Mouse (Mus musculus): Measurements from ENCODE around the gene Sigirr. TPM values are rescaled to one million over a fixed set of nuclear protein-coding genes. Genes with fewer than 3 reads are reported as not detected.

The Sigirr gene
- polyA plus RNA-seq, 1 experiment from 2014 or later: 24.7 TPM

GRCm38 (mm10) chr7:141123517-141123856, 23.1 kb upstream of the Sigirr start:
- Histone ChIP-seq H3K4me1 (peaks cover 12% of the 10 kb centered on the region), H3K27me3 (no peaks in the 10 kb centered on the region), H3K36me3 (no peaks in the 10 kb centered on the region), H3K4me3 (replicated peaks) (peak overlapping the region; percentile 57), H3K9me3 (replicated peaks) (no peaks in the 10 kb centered on the region), H3K27ac (peak overlapping the region; percentile 92), H3K9ac (peak overlapping the region; percentile 69), H3K4me2 (peak overlapping the region; percentile 76)
- 1% methylated on average over 15 of the region's 15 CpGs for WGBS
- ATAC-seq (replicated peaks; ENCODE audit: low FRiP score): no peak

GRCm38 (mm10) chr7:141122689-141123516, 22.5 kb upstream of the Sigirr start:
- Histone ChIP-seq H3K4me2 (peak overlapping the region; percentile 76), H3K4me3 (replicated peaks) (peak overlapping the region; percentile 57), H3K27me3 (no peaks in the 10 kb centered on the region), H3K4me1 (peaks cover 14% of the 10 kb centered on the region), H3K27ac (peak overlapping the region; percentile 92), H3K9ac (peak overlapping the region; percentile 69), H3K36me3 (no peaks in the 10 kb centered on the region), H3K9me3 (replicated peaks) (no peaks in the 10 kb centered on the region)
- 1% methylated on average over 29 of the region's 29 CpGs for WGBS
- ATAC-seq (replicated peaks; ENCODE audit: low FRiP score): peak; percentile 99

- no peaks in the 10 kb centered on the region for H3K9me3 ChIP-seq (replicated peaks)
- peak within 1 kb of the TSS; percentile 57 for H3K4me3 ChIP-seq (replicated peaks)
- peak within 1 kb of the TSS; percentile 92 for H3K27ac ChIP-seq
- ATAC-seq (replicated peaks; ENCODE audit: low FRiP score): no peak
- H3K36me3 ChIP-seq: no peaks in the 10 kb centered on the region
- H3K4me2 ChIP-seq: peak within 1 kb of the TSS; percentile 76
- H3K9ac ChIP-seq: peak within 1 kb of the TSS; percentile 69
- H3K4me1 ChIP-seq: peaks cover 14% of the 10 kb centered on the region
- 0 out of 2 replicates have a peak, but pooled peaks cover 4% of the 10 kb centered on the region for H3K27me3 ChIP-seq
- WGBS: 44% methylated on average over 14 of the region's 14 CpGs
These were observed 21.9 kb upstream of the Sigirr start, which contains the start of gene Ptdss2 for GRCm38 (mm10) chr7:141122245-141122644. Ptdss2 (plus strand) TSS chr7:141122382.

GRCm38 (mm10) chr7:141121051-141121531, 20.7 kb upstream of the Sigirr start:
- H3K4me3 ChIP-seq (replicated peaks): no peak overlapping the region
- ATAC-seq (replicated peaks; ENCODE audit: low FRiP score): no peak
- peaks cover 14% of the 10 kb centered on the region for H3K4me1 ChIP-seq
- 0 out of 2 replicates have a peak overlapping the region, but pooled peaks have one; percentile 22 for H3K27ac ChIP-seq
- no peak overlapping the region for H3K9ac ChIP-seq
- no peak overlapping the region for H3K4me2 ChIP-seq
- no peaks in the 10 kb centered on the region for H3K9me3 ChIP-seq (replicated peaks)
- WGBS: 77% methylated on average over 5 of the region's 5 CpGs
- no peaks in the 10 kb centered on the region for H3K36me3 ChIP-seq
- H3K27me3 ChIP-seq: 0 out of 2 replicates have a peak, but pooled peaks cover 4% of the 10 kb centered on the region

GRCm38 (mm10) chr7:141120605-141121004, 20.2 kb upstream of the Sigirr start:
- Histone ChIP-seq H3K27me3 (0 out of 2 replicates have a peak, but pooled peaks cover 4% of the 10 kb centered on the region), H3K4me1 (peaks cover 14% of the 10 kb centered on the region), H3K4me2 (no peak overlapping the region), H3K4me3 (replicated peaks) (no peak overlapping the region), H3K9ac (no peak overlapping the region), H3K36me3 (no peaks in the 10 kb centered on the region), H3K9me3 (replicated peaks) (no peaks in the 10 kb centered on the region), H3K27ac (0 out of 2 replicates have a peak overlapping the region, but pooled peaks have one; percentile 22)
- WGBS: 76% methylated on average over 3 of the region's 3 CpGs
- ATAC-seq (replicated peaks; ENCODE audit: low FRiP score): no peak

GRCm38 (mm10) chr7:141119487-141119886, 19.1 kb upstream of the Sigirr start:
- no peak for ATAC-seq (replicated peaks; ENCODE audit: low FRiP score)
- Histone ChIP-seq H3K4me1 (peaks cover 14% of the 10 kb centered on the region), H3K9me3 (replicated peaks) (no peaks in the 10 kb centered on the region), H3K27ac (no peak overlapping the region), H3K27me3 (0 out of 2 replicates have a peak, but pooled peaks cover 4% of the 10 kb centered on the region), H3K4me3 (replicated peaks) (no peak overlapping the region), H3K9ac (no peak overlapping the region), H3K36me3 (no peaks in the 10 kb centered on the region), H3K4me2 (no peak overlapping the region)
- WGBS: 73% methylated on average over 3 of the region's 3 CpGs

GRCm38 (mm10) chr7:141117636-141118035, 17.3 kb upstream of the Sigirr start, which contains the start of gene Ano9:
Ano9 (minus strand) TSS chr7:141117806.
- peak; percentile 53 for ATAC-seq (replicated peaks; ENCODE audit: low FRiP score)
- Histone ChIP-seq H3K36me3 (no peaks in the 10 kb centered on the region), H3K9ac (peak within 1 kb of the TSS; percentile 25), H3K4me1 (peaks cover 8% of the 10 kb centered on the region), H3K27ac (no peak within 1 kb of the TSS), H3K9me3 (replicated peaks) (no peaks in the 10 kb centered on the region), H3K27me3 (0 out of 2 replicates have a peak, but pooled peaks cover 4% of the 10 kb centered on the region), H3K4me3 (replicated peaks) (peak within 1 kb of the TSS; percentile 21), H3K4me2 (peak within 1 kb of the TSS; percentile 50)
- WGBS: 13% methylated on average over 9 of the region's 9 CpGs

GRCm38 (mm10) chr7:141115874-141116273, 15.5 kb upstream of the Sigirr start:
- no peak overlapping the region for H3K4me3 ChIP-seq (replicated peaks)
- no peak overlapping the region for H3K27ac ChIP-seq
- no peaks in the 10 kb centered on the region for H3K36me3 ChIP-seq
- H3K9me3 ChIP-seq (replicated peaks): no peaks in the 10 kb centered on the region
- 0 out of 2 replicates have a peak, but pooled peaks cover 4% of the 10 kb centered on the region for H3K27me3 ChIP-seq
- WGBS: 84% methylated on average over 9 of the region's 9 CpGs
- no peak overlapping the region for H3K4me2 ChIP-seq
- H3K4me1 ChIP-seq: 0 out of 2 replicates have a peak, but pooled peaks cover 2% of the 10 kb centered on the region
- no peak overlapping the region for H3K9ac ChIP-seq
- no peak for ATAC-seq (replicated peaks; ENCODE audit: low FRiP score)

GRCm38 (mm10) chr7:141103161-141103560, 2.8 kb upstream of the Sigirr start:
- no peak overlapping the region for H3K4me2 ChIP-seq
- H3K36me3 ChIP-seq: no peaks in the 10 kb centered on the region
- H3K27ac ChIP-seq: no peak overlapping the region
- peaks cover 12% of the 10 kb centered on the region for H3K4me1 ChIP-seq
- peaks cover 29% of the 10 kb centered on the region for H3K27me3 ChIP-seq
- H3K9me3 ChIP-seq (replicated peaks): no peaks in the 10 kb centered on the region
- ATAC-seq (replicated peaks; ENCODE audit: low FRiP score): no peak
- no peak overlapping the region for H3K4me3 ChIP-seq (replicated peaks)
- no peak overlapping the region for H3K9ac ChIP-seq
- 67% methylated on average over 3 of the region's 3 CpGs for WGBS

GRCm38 (mm10) chr7:141097177-141097576, 3.2 kb downstream of the Sigirr start:
- H3K27ac ChIP-seq: no peak overlapping the region
- H3K9me3 ChIP-seq (replicated peaks): no peaks in the 10 kb centered on the region
- peaks cover 34% of the 10 kb centered on the region for H3K27me3 ChIP-seq
- H3K4me2 ChIP-seq: no peak overlapping the region
- H3K36me3 ChIP-seq: no peaks in the 10 kb centered on the region
- no peak overlapping the region for H3K9ac ChIP-seq
- H3K4me1 ChIP-seq: peaks cover 55% of the 10 kb centered on the region
- no peak overlapping the region for H3K4me3 ChIP-seq (replicated peaks)
- no peak for ATAC-seq (replicated peaks; ENCODE audit: low FRiP score)
- 78% methylated on average over 5 of the region's 5 CpGs for WGBS

- 0 out of 2 replicates have a peak overlapping the region, but pooled peaks have one; percentile 46 for H3K27ac ChIP-seq
- ATAC-seq (replicated peaks; ENCODE audit: low FRiP score): no peak
- H3K4me3 ChIP-seq (replicated peaks): peak overlapping the region; percentile 13
- no peaks in the 10 kb centered on the region for H3K9me3 ChIP-seq (replicated peaks)
- no peaks in the 10 kb centered on the region for H3K36me3 ChIP-seq
- peaks cover 30% of the 10 kb centered on the region for H3K27me3 ChIP-seq
- no peak overlapping the region for H3K9ac ChIP-seq
- 59% methylated on average over 6 of the region's 6 CpGs for WGBS
- H3K4me1 ChIP-seq: peaks cover 59% of the 10 kb centered on the region
- H3K4me2 ChIP-seq: peak overlapping the region; percentile 34
These were observed 3.7 kb downstream of the Sigirr start for GRCm38 (mm10) chr7:141096649-141097056.

- H3K9me3 ChIP-seq (replicated peaks): no peaks in the 10 kb centered on the region
- WGBS: 80% methylated on average over 6 of the region's 6 CpGs
- H3K27ac ChIP-seq: peak overlapping the region; percentile 89; the same call in 1 of the 2 replicates
- H3K9ac ChIP-seq: no peak overlapping the region
- peak overlapping the region; percentile 34 for H3K4me2 ChIP-seq
- peaks cover 59% of the 10 kb centered on the region for H3K4me1 ChIP-seq
- no peaks in the 10 kb centered on the region for H3K36me3 ChIP-seq
- peak overlapping the region; percentile 13 for H3K4me3 ChIP-seq (replicated peaks)
- peaks cover 23% of the 10 kb centered on the region for H3K27me3 ChIP-seq
- ATAC-seq (replicated peaks; ENCODE audit: low FRiP score): no peak
These were observed 4.4 kb downstream of the Sigirr start for GRCm38 (mm10) chr7:141096021-141096420.

Measured in kidney, embryonic 15.5 days (tissue).